Mouse (Mus musculus): ENCODE results near the gene Tmem266.

The Tmem266 gene

DNA sequence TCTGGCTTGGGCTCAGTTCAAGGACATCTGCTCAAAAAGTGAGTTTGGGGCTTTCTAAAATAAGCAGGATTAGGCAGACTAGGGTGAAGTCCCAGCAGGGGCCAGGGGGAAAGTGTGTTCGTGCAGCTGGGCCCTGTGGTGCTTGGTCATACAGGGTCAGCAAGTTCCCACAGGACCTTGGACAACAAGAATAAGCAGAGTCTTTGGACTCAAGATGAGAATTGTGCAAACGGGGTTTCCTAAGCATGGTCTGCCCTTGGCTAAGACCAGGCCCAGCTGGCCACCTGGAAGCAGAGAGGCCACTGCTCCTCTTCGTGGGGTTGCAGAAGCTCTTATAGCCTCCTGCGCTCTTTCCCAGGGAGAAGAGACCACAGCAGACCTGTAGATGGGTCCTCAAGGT is 77.5 kb downstream of the Tmem266 start:
- no peak for DNase-seq

DNA sequence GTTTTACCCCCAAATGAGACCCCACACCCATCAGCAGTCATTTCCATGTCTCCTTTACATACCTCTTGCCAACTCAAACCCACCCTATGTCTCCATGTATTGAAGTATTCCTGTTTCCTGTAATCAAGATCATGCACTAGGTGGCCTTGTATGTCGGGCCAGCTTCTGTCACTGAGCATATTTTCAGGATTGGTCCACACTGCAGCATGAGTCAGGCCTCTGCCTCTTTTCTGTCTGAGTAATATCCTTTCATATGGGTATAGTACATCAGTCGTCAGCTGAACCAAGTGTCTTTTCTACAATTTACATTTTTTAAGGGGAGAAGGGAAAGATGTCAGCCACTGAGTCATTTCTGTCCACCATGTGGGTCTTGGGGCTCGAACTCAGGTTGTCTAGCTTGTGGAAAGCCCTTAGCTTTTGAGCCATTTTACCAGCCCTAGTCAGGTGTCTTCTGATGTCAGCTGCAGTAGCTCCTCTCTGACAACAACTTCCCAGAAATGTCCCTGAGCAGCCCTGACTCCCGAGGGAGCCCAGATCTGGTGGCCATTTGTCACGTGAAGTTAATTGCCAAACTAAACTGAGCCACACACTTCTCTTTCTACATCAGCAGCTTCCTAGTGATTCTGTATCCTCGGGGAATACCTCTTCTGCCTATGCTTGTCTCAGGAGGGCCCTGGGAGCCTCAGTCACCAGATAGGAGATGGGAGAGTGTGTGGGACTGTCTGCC is 78.4 kb downstream of the Tmem266 start:
- no peak for DNase-seq

DNA sequence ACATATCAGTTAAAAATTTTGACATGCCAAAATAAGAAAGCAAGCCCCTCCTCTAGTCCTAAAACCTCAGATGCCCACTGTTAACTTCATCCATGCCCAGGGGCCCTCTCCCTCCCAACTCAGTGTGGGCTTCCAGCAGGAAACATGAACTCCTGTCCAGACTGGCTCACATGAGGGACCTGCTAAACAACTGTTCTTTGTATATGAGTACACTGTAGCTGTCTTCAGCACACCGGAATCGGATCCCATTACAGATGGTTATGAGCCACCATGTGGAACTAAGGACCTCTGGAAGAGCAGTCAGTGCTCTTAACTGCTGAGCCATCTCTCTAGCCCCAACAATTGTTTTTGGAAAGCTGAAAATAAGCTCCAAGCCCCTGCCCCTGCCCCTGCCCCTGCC is 80.1 kb downstream of the Tmem266 start:
- DNase-seq: no peak

DNA sequence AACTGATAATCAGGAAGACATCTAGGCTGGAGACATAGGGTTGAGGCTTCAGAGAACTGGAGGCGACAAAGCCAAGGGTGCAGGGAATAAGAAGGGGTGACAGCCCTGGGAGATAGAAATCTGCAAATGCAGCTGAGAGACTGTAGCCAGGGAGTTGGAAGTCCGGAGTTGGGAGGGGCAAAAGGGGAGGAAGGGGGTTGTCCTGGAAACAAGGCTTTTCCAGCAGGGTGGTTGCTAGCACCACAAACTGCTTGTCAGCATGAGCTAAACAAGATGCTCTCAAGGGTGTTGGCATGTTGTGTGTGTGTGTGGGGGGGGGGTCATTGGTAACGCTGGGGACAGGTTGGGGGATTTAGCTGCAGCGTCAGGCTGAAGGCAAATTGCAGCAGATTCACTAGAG is 82.1 kb downstream of the Tmem266 start:
- no peak for DNase-seq

DNA sequence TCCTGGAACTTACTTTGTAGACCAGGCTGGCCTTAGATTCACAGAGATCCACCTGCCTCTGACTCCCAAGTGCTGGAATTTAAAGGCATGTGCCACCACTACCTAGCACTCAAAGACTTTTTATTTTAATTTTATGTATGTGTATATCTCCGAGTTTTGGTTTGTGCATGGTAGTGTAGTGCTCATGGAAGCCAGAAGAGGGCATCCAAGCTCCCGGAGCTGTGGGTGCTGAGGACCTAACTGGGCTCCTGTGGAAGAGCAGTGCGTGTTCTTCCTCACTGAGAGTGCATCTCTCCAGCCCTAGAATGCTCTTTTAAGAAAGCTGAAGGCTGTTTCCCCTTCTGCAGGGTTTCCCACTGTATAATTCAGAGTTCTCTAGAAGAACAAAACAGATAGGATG is 83.1 kb downstream of the Tmem266 start:
- DNase-seq: no peak

DNA sequence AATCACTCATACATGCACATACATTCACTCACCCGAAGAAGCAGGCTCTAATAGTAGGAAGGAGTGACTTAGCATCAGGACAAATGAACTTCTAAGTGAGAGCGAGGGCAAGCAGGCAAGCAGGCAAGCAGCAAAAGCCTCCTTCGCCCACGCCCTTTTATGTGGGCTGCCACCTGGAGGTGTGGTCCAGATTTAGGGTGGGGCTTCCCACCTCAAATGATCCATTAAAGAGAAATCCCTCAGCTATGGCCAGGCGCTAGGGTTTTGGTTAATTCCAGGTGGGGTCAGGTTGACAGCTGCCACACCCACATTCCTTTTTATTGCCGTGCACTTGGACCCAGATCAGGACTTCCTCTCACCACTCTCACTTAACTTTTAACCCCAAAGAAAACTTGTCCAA is 83.7 kb downstream of the Tmem266 start:
- no peak for DNase-seq

DNA sequence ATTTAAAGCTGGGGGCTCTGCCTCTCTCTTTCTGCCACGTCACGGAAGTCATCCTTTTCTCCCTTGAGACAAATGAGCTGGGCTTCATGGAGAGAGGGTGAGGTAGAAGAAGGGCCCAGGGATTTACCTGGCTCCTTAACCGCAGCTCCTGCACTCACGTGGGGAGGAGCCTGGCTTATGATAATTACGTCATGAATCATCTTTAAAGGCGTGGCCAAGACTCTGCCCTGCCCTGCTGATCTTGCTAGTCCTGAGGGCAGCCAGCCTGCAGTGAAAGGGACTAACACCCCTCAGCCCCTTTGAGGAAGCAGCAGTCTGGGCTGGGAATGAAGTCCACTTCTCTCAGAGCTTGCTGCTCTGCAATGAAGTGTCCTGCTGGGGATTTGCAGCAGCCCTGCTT is 84.4 kb downstream of the Tmem266 start:
- no peak for DNase-seq

DNA sequence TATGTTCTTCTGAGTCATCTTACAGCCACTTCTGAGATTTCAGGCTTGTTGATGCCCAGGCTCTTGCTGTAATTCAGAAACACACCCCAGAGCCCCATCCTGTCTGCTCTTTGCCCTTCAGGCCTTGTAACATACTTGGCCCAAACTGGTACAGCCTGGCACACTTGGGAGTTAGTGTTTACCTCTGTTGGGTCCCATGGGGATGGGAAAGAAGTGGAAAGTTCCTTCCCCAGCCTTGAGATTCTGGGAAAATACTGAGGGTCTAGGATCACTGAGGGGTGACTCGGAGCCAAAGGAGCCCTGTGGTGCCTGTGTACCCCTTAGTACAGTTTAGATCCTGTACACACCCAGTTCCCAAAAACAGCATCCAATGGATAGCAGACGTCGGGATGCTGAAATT is 95.1 kb downstream of the Tmem266 start:
- DNase-seq: no peak

DNA sequence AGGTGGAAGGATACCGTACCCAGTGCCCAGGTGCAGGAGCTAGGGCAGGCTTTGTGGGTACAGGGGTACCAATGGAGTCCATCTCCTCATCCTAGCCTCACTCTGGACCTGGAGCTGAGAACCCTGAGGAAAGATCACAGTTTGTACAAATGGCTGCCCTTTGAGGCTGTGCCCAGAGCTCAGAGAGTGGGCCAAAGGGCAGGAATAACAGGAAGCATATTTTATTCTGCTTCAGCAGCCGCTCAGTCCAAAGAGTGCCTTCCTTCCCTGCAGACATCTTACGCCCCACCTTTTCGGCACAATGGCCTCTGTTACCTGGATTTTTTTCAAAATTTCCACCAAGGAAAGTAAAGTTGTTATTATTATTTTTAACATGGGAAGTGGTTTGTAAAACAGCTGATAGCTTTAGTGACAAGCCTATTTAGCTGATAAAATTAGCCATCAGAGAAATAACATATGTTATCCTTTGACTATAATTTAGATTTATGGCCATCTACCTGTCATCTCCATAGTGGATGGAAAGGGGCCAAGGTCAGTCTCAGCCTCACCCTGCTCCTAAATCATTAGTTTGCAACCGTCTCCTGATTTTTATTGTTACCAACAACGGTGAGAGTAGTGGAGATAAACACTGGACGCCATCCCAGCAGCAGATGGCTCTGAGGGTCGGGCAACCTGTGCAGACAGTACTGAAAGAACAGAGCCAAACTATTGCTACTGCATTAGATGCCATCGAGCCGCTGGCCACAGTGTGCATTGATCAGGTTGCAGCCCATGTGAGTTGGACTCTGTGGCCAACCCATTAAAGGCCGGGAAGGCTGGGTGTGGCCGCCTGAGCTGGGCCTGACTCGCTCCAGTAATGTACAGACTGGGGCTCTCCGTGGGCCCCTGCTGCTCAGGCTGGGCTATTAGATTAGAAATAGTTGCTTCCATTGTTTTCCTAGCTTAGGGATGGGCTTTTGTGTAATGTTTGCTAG is 97.0 kb downstream of the Tmem266 start:
- DNase-seq: peak; percentile 58

DNA sequence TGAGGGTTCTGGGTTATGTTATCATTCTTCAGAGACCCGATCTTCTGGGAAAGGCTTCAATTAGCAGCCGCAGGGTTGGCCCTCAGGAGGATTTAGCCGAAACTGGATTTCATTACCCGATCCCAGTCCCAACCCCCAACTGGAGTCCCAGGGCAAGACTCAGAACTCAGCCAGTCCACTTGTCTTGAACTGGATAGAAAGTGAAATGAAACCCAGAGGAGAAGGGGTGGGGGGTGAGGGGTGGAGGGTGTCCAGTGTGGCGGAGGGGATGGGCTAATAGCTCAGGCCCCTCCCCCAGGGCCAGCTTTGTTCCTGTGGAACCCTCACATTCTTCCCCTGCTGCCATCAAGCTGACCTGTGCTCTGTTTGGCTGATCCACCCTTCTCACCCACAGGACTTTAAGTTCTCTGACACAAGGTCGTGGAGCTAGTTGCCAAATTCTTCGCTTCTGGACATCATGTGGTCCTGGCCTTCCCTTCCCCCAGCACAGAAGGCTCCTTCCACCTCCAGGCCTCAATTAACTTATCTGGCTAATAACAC is 98.6 kb downstream of the Tmem266 start:
- DNase-seq: no peak

DNA sequence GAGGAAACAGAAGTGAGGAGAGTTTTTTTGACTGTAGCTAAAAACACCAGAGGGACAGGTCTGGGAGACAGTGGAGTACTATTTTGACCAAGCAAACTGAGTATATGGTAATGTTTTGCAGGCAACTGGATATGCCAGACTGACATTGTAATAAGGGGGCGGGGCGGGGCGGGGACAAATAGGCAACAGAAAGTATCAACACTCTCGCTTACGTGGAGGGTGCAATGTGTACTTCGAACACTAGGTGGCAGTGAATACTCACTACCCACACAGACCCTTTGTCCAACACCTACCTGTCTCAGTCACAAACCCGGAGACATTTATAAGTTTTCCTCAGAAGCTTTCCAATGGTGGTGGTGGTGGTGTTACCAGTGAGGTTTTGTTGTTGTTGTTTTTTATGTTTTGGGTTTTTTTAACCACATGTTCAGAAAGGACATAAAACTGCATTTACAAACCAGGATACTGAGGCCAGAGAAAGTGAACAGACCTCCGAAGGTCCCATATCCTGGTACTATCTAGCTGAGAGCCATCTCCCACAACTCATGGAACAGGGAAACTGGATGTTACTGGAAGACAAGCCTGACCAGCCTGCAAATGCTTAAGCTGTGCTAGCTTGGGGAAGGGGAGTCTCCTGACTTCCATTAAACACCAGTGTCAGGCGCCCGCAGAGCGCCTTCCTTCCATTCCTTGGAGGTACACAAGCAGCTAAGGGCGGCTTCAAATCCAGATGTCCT is 102.7 kb downstream of the Tmem266 start:
- peak; percentile 64 to 82 for DNase-seq

DNA sequence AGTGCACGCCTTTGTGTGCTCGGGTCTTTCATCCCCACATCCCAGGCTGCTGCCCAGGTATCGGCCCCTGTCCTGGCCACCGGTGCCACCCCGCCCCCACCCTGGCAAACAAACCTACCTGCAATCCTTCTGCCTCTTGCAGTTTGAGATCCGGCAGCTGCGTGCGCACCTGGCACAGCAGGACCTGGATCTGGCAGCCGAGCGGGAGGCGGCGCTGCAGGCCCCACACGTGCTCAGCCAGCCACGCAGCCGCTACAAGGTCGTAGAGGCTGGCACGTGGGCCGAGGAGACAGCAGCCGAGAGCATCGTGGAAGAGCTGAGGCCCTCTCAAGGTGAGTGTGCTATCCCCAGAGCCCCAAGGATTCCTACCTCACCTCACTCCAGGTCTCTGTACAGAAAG is 103.4 kb downstream of the Tmem266 start:
- no peak for DNase-seq

DNA sequence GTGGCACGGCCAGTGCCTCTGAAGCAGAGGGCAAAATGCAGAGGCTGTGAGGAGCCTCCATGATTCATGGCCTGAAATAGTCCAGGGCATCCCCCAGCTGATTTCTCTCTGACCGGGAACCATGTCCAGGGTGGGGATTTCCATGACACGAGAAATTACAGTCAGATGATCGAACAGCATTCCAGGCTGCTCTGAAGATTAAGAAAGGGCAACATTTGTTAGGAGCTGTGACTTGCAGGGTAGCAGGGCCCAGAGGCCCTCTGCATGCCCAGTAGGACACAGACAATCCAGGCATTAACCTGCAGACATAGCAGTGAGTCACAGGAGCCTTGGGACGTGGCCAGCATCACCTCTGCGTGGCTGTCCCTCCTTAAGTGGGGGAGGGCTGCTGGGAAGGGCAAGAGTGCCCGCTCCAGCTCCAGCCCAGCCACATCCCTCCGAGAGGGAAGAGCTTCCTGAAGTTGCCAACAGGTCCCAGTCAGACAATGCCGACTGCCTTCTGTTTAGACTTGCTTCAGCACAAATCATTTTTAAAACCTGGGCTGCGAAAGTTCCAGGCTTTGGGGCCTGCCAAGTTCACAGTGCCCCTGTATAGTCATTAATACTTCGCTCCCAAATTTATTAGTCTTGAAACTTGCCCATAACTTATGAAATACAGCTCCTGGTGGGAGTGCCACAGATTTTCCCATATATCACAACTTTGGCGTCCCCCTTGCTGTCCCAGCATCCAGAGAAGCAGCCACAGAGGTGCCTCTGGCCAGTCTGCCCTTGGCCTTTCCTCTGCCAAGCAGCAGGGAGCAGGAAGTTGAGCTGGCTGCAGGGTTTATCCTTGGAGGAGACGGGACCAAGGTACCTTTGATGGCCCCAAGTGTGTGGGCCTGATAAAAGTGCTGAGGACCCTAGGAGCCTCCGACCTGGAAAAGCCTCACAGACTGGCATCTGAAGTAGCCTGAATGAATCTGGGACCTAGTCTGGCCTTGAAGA is 105.9 kb downstream of the Tmem266 start:
- DNase-seq: peak in 1 of 2 experiments; percentile 40

DNA sequence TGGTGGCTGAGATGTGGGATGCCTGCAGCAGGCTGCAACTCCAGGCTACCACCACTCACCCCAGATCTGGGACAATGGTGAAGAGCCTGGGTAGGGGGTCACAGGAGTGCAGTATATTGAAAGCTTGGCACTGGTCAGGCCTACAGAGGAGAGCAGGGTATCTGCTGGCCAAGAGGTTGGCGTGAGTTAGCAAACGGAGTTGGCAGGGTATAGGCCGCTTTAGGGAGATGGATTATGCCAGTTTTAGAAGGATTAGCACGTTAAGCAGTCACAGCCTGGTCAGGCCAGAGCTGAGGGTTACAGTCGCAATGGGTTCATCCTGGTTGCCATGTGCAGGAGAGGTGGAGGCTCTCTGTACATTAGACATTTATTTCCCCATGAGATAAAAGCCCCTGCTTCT is 107.2 kb downstream of the Tmem266 start:
- DNase-seq: no peak

DNA sequence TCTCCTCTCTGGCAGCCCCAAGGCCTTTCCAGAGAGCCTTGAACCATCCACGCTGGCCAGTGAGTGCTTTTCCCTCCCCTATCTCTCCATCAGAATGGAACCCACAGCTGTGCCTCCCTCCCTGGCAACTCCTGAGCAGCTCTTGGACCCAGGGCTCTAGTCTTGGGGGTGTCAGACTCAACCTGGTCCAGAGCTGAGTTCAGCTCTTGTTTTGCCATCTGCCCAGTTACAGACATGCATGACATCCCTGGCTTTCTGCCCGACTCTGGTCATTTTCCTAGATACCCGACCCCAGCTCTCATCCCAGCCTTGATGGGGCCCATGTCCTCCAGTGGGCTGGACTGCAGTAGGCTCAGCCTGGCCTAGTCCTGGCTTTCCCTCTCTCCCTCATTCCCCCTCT is 111.7 kb downstream of the Tmem266 start:
- DNase-seq: no peak

DNA sequence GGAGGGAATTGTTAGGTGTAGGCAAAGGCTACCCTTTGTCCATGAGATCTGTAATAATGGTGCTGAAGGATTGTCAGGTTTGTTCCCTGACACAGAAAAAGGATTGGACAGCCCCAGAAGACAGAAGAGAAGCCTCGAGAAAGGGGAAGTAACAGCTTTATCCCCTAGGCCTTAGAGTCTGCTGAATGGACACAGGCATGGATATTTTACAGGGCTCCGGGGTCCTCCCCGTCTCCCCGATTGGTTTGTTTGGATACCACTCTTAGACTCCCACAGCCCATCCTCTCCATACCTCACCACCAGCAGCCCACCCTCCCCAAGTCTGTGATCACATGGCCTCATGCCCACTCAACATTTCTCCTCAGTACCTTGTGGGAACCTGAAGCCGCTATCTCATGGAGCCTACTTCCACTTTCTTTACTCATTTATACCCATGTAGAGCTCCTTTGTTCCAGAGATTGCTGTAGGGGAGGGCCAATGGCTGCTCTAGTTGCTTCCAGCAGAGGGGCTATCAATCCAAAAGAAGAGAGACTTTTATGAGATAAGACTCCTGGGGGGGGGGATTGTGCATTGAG is 112.6 kb downstream of the Tmem266 start:
- no peak for DNase-seq

DNA sequence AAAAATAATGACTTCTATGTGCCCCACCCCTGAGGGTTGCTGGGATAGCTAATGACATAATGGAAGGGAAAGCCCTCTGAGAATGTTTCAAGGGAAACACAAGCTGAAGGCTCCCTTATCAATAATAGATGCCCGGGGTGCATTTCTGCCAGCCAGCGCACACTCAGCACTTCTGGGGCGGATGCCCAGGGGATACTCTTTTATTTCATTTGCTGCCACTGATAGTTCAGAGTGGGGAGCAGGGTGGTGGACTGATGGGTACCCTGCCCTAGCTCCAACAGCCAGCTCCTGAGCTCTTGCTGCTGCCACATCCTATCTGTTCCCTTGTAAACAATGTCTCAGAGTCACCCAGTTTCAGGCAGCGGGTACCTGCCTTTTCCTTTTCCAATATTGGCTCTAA is 120.8 kb downstream of the Tmem266 start:
- DNase-seq: no peak

DNA sequence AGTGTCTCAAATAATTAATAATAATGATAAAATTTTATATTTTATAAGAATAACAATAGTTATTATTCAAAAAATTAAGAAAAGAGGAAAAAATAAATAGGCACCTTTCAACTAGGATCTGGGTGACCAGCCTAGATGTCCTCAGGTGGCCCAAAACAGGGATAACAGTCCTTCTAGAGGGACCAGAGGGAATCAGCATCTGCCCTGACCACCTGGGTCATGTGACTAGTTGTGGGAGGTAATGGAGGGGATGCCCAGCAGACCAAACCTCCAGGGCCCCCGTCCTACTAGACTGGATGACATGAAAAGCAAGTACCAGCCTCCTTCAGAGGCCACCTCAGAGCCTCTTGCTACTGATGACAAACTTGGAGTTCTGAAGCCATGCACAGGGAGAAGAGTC is 122.4 kb downstream of the Tmem266 start:
- no peak for DNase-seq

DNA sequence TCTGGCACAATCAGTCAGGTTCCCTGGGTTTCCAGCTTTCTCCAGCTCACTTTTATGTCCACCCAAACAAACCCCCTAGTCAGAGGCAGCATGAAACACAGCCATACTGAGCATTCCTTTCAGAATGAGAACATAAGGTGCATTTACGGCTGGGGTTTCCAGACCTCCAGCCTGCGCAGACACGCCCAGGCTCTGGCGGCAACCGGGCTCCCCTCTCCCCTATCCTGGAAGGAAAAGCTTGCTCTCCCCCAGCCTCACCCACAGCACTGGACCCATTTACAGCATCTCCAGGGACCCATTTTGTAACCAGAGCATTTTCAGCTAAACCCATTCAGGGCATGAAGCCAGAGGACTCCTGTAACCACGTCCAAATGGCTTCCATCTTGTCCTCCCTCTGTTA is 123.3 kb downstream of the Tmem266 start:
- DNase-seq: no peak

DNA sequence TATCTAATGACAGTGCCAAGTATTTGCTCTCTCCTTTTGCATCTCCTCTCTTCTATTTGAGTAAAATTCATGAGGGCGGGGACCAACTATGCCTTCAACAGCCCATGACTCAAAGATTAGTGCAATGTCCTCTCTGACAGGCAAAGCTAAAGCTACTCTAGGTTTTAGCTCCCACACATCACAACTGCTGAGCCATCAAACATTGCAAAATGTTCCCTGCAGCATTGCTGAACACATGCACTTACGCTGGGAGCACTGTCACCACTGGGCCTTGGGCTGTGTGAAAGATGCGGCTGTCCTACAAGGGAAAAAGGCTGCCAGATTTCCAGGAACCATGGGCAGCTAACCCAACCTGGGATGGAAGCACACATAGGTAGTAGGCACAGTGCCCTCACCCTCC is 124.7 kb downstream of the Tmem266 start:
- DNase-seq: no peak

DNA sequence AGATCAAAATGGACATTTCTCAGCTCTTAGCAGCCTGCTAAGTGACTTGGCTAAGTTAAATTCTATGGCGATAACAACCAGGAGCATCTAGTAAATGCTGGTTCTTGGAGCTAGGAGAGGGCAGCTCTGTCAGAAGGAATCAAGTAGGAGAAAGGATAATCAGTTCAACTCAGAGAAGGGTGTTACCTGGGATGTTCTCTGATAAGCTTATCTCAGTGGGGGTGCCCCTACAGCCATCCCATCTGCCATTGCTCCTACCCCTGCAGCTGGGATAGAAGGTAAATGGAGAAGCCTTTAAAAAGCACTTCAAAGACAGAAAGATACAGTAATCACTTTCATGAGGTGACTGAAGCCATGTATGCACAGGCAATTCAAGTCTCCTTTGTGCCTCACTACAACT is 126.2 kb downstream of the Tmem266 start:
- no peak for DNase-seq

DNA sequence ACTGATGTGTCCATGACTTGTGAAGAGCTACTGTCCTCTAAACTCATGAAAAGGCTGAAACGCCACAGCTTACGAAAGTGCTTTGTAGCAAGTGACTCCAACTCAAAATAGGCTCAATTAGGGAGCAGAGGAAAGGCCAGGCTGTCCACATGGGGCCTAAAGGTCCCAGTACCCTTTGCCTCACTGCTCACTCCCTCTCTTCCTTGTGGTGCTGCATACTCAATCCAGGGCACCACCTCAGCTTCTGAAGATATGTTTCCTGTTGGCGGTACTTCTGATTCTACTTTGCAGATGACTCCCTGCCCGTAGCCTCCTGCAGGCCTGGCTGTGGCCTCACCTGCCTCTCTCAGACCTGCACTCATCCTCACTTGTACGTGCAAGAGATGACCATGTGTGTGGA is 126.7 kb downstream of the Tmem266 start:
- no peak for DNase-seq

Data from cerebellum, postnatal 36 days (tissue).